Mouse (Mus musculus): ENCODE results near the gene Casq2. TPM values are rescaled to one million over a fixed set of nuclear protein-coding genes. Genes with fewer than 3 reads are reported as not detected.

The Casq2 gene
- polyA plus RNA-seq, 1 experiment from 2014 or later: 1.1 TPM

DNA sequence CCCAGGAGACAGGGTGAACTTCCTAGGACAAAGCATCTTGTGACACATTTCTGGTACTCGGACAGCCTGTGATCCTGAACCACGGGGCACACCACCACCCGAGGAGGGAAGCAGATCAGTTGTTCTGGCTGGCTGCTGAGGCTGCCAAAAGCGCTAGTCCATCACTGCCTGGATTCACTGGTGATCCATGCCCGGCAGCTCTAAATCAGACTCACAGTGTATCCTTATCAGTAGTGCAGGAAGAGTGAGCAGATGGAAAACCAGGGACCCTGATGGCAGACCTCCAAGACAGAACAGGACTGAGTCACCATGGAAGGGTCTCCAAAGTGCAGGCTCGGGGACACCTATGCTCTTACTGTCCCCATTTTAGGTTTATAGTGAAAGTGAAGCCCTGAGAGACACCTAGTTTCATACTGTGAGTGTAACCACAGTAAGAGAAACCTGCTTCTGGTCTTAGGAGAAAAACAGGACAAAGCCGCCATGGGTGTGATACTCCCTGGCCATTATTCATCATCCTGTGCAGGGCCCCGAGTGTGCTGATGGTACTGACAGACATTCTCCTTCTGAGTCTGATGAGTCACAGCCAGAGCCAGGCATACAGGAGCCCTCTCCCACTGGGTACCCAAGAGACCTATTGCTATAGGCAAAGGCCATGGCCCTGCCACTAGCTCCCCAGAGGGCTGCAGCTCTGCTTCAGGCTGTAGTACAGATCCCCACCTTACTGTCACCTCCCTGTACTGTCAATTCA is 88.1 kb downstream of the Casq2 start:
- H3K36me3 ChIP-seq: no peaks in the 10 kb centered on the region
- no peak overlapping the region for H3K4me2 ChIP-seq (replicated peaks)
- H3K9me3 ChIP-seq (replicated peaks): no peaks in the 10 kb centered on the region
- H3K4me3 ChIP-seq: no peak overlapping the region
- no peak for ATAC-seq (ENCODE audit: low FRiP score)
- H3K9ac ChIP-seq: no peak overlapping the region
- H3K4me1 ChIP-seq: peaks cover 6% of the 10 kb centered on the region; the same call in 1 of the 2 replicates
- no peak overlapping the region for H3K27ac ChIP-seq
- H3K27me3 ChIP-seq: no peaks in the 10 kb centered on the region
- WGBS: 82% methylated on average over 8 of the region's 8 CpGs

DNA sequence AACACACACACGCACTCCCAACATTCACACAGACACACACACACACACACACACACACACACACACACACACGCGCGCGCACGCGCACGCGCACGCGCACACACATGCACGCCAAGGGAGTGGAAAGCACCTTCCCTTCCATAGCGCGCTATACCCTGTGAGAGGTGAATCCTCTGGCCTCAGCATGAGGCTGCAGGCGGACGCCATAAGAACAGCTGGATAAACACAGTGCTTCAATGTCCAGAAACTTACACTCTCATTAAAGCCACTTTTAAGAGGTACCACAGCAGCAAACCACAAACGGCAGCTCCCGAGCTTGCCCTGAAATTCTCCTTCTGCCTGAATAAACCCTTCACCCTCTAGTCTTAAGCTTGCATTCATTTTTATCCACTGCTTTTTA is 89.5 kb downstream of the Casq2 start:
- H3K9me3 ChIP-seq (replicated peaks): no peaks in the 10 kb centered on the region
- no peaks in the 10 kb centered on the region for H3K27me3 ChIP-seq
- no peak overlapping the region for H3K4me2 ChIP-seq (replicated peaks)
- no peaks in the 10 kb centered on the region for H3K36me3 ChIP-seq
- no peak overlapping the region for H3K9ac ChIP-seq
- WGBS: 87% methylated on average over 17 of the region's 18 CpGs
- H3K27ac ChIP-seq: no peak overlapping the region
- ATAC-seq (ENCODE audit: low FRiP score): no peak
- no peak overlapping the region for H3K4me3 ChIP-seq
- peaks cover 3% of the 10 kb centered on the region; the same call in 1 of the 2 replicates for H3K4me1 ChIP-seq

DNA sequence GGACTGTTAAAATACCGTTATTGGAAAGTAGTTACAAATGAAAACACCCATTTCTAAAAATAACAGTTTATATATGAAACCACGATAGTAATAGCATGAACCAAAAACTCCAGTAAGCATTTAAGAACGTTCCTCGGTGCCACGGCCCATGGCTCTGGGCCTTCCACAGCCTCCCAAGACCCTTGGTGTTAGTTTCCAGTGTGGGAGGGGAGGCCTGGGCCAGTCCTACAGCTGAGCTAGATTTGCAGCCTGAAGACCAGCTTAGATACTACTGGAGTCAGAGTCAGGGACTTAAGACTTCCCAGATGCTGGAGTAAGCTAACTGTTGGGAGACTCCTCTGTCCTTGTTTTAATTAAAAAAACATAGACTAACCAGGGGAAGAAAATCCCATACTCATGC is 89.9 kb downstream of the Casq2 start:
- Histone ChIP-seq H3K9me3 (replicated peaks) (no peaks in the 10 kb centered on the region), H3K36me3 (0 out of 2 replicates have a peak, but pooled peaks cover under 1% of the 10 kb centered on the region)
- 74% methylated on average over 5 of the region's 5 CpGs for WGBS

DNA sequence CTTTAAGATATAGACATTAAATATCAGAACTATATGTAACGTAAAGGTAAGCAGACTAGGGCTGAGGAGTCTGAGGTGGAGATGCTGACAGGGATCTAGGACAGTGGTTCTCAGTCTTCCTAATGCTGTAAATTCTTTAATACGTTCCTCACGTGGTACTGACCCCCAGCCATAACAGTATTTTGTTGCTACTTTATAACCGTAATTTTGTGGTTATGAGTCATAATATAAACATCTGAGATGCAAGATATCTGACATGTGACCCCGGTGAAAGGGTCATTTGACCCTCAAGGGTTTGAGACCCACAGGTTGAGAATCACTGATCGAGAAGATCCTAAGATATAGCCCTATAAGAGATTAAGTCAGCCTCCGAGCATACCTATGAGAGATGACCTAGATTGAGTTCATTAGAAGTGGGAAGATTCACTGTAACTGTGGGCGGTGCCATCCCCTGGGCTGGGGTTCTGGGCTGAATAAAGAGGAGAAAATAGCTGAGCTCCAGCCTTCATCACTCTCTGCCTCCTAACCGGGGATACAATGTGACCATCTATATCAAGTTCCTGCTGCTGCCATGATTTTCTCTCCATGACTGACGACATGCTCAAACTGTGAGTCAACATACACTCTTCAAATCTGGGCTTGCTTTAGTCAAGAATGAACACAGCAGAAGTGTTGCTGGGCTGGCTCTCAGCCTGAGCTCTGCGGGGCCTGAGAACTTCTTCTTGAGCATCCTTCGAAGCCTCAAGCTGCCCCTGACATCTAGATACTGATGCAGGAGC is 91.8 kb downstream of the Casq2 start:
- 97% methylated on average over 12 of the region's 12 CpGs for WGBS
- no peak for ATAC-seq (ENCODE audit: low FRiP score)
- H3K9ac ChIP-seq: no peak overlapping the region

More for the DNA sequence above, 89.9 kb downstream of the Casq2 start:
- Histone ChIP-seq H3K4me1 (peaks cover 6% of the 10 kb centered on the region; the same call in 1 of the 2 replicates), H3K4me2 (replicated peaks) (no peak overlapping the region), H3K27ac (no peak overlapping the region), H3K27me3 (no peaks in the 10 kb centered on the region), H3K9ac (no peak overlapping the region), H3K4me3 (no peak overlapping the region)
- no peak for ATAC-seq (ENCODE audit: low FRiP score)

DNA sequence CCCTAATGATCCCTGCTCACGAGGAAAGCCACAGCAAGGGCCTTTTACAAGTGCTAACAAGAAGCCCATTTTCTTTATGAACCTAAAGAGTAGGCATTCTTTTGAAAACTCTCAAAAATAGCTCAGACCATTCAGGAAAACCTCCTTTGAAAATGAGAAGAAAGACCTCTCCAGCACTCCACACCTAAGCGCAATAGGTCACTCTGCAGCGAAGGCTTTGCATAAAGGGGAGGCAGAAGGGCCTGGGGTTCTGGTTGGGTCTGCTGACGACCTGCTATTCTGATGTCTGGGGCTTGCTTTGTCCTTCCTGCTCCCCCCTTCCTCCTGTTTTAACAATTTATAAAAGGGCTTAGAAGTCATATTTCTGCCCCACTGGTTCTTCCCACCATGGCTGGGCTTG is 93.7 kb downstream of the Casq2 start:
- no peak for ATAC-seq (ENCODE audit: low FRiP score)
- Histone ChIP-seq H3K4me3 (no peak overlapping the region), H3K36me3 (0 out of 2 replicates have a peak, but pooled peaks cover 3% of the 10 kb centered on the region), H3K27ac (no peak overlapping the region), H3K9ac (no peak overlapping the region), H3K4me2 (replicated peaks) (no peak overlapping the region), H3K4me1 (peaks cover 4% of the 10 kb centered on the region; the same call in 1 of the 2 replicates), H3K27me3 (no peaks in the 10 kb centered on the region), H3K9me3 (replicated peaks) (peaks cover 3% of the 10 kb centered on the region; the same call in 1 of the 2 replicates)
- WGBS: 58% methylated on average over 4 of the region's 4 CpGs

More for the DNA sequence above, 91.8 kb downstream of the Casq2 start:
- Histone ChIP-seq H3K36me3 (0 out of 2 replicates have a peak, but pooled peaks cover 3% of the 10 kb centered on the region), H3K4me2 (replicated peaks) (no peak overlapping the region), H3K27me3 (no peaks in the 10 kb centered on the region), H3K27ac (no peak overlapping the region), H3K9me3 (replicated peaks) (peaks cover 3% of the 10 kb centered on the region; the same call in 1 of the 2 replicates), H3K4me1 (peaks cover 7% of the 10 kb centered on the region; the same call in 1 of the 2 replicates), H3K4me3 (no peak overlapping the region)

DNA sequence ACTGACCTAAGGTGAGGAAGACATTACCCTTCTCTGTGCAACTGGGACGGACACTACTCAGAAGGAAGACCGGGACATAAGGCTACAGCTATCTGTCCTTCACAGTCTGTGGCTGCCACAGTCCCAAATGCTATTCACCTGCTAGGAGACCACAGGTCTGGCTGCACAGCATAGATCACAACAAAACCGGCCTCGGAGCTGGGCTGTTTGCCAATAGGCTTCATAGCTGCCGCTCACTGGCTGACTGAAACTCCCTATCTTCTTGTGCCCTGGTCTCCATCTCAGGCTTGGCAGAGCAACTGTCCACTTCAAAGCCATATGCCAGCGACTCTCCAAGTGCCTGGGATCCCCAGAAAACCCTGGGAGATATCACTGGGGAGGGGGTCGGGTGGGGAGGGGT is 94.5 kb downstream of the Casq2 start:
- Histone ChIP-seq H3K27ac (no peak overlapping the region), H3K4me2 (replicated peaks) (no peak overlapping the region), H3K9me3 (replicated peaks) (peaks cover 3% of the 10 kb centered on the region; the same call in 1 of the 2 replicates), H3K4me1 (0 out of 2 replicates have a peak, but pooled peaks cover 4% of the 10 kb centered on the region), H3K9ac (no peak overlapping the region), H3K36me3 (0 out of 2 replicates have a peak, but pooled peaks cover 3% of the 10 kb centered on the region), H3K4me3 (no peak overlapping the region), H3K27me3 (no peaks in the 10 kb centered on the region)
- WGBS: 82% methylated on average over 7 of the region's 7 CpGs
- no peak for ATAC-seq (ENCODE audit: low FRiP score)

DNA sequence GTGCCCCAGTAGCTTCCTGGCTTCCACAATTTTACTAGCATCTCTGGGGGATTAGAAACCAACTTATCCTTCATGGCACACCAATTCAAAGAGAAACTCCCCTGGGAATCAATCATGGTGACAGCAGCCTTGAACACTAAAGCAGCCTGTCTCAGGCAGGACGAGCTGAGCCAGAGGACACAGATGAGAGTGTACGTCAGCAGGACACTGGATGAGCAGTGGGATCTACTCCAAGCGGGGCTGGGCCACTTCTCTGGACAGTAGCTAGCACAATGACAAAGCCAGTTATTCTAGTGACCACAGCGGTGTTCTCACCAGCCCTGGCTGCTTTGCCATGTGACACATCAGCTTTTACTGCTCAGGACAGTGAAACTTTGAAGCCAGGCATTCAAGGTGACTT is 95.0 kb downstream of the Casq2 start:
- 0 out of 2 replicates have a peak, but pooled peaks cover 6% of the 10 kb centered on the region for H3K36me3 ChIP-seq
- 0 out of 2 replicates have a peak, but pooled peaks cover 4% of the 10 kb centered on the region for H3K4me1 ChIP-seq
- no peak for ATAC-seq (ENCODE audit: low FRiP score)
- WGBS: 69% methylated on average over 4 of the region's 4 CpGs
- H3K27ac ChIP-seq: no peak overlapping the region
- no peak overlapping the region for H3K4me2 ChIP-seq (replicated peaks)
- H3K9ac ChIP-seq: no peak overlapping the region
- H3K9me3 ChIP-seq (replicated peaks): peaks cover 8% of the 10 kb centered on the region; the same call in 1 of the 2 replicates
- H3K4me3 ChIP-seq: no peak overlapping the region
- H3K27me3 ChIP-seq: no peaks in the 10 kb centered on the region

DNA sequence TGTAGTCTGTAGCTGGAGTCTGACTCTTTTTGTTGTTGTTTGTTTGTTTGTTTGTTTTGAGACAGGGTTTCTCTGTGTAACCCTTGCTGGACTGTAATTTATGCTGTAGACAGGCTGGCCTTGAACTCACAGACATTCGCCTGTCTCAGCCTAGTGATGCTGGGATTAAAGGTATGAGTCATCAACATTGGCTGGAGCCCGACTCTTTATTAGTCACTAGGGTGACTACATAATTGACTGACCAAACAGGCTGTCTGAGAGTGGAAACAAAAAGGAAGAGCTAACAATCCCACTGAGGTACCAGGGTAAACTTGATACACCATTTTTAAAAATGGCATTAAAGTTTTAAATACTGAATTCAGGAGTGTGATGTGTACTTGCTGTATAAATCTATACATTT is 96.4 kb downstream of the Casq2 start:
- Histone ChIP-seq H3K4me2 (replicated peaks) (no peak overlapping the region), H3K9ac (no peak overlapping the region), H3K9me3 (replicated peaks) (peaks cover 10% of the 10 kb centered on the region; the same call in 1 of the 2 replicates), H3K27me3 (no peaks in the 10 kb centered on the region), H3K27ac (no peak overlapping the region), H3K4me3 (no peak overlapping the region), H3K4me1 (0 out of 2 replicates have a peak, but pooled peaks cover 4% of the 10 kb centered on the region), H3K36me3 (0 out of 2 replicates have a peak, but pooled peaks cover 9% of the 10 kb centered on the region)
- 86% methylated on average over 2 of the region's 2 CpGs for WGBS
- no peak for ATAC-seq (ENCODE audit: low FRiP score)

DNA sequence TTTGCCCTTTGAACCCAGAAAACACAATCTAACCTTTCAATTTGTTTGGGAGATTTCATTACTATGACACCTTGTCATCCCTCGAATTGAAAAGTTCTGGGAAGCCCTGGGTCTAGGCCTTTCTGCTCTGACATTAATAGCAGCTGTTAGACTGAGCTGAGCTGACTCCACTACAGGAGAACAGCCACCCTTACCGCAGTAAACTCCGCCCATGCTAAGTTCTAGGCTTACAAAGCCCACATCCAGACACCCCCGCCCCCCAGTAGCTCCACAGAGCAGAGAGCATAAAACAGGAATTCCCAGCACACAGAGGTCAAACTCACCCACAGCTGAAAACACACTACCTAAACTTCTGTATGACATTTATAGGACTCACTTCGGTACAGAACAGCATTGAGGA is 98.5 kb downstream of the Casq2 start:
- H3K27ac ChIP-seq: no peak overlapping the region
- WGBS: 70% methylated on average over 5 of the region's 5 CpGs
- H3K4me2 ChIP-seq (replicated peaks): no peak overlapping the region
- no peak overlapping the region for H3K4me3 ChIP-seq
- 0 out of 2 replicates have a peak, but pooled peaks cover 4% of the 10 kb centered on the region for H3K27me3 ChIP-seq
- H3K9me3 ChIP-seq (replicated peaks): peaks cover 10% of the 10 kb centered on the region; the same call in 1 of the 2 replicates
- 0 out of 2 replicates have a peak, but pooled peaks cover 9% of the 10 kb centered on the region for H3K36me3 ChIP-seq
- peaks cover 13% of the 10 kb centered on the region for H3K4me1 ChIP-seq
- no peak for ATAC-seq (ENCODE audit: low FRiP score)
- H3K9ac ChIP-seq: no peak overlapping the region

DNA sequence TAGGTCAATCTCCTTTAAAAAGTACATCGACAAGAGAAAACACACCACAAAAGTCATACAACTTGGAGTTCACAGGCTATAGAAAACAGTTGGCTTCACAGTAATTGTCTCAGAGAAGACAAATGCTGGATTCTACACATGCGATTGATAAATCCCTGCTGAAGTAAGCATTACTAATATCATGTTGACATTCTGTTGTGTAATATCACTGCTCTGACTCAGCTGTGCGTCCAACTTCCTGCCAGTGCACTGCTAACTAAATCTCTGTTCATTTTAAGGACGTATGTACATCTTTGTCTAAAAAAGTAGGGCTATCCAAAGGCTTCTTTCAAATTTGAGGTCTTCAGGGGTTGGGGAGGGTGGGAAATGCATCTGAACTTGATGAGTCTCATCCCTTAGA is 101.2 kb downstream of the Casq2 start:
- Histone ChIP-seq H3K4me3 (no peak overlapping the region), H3K27ac (no peak overlapping the region), H3K9me3 (replicated peaks) (0 out of 2 replicates have a peak, but pooled peaks cover 7% of the 10 kb centered on the region), H3K27me3 (peaks cover 15% of the 10 kb centered on the region), H3K4me2 (replicated peaks) (no peak overlapping the region), H3K36me3 (0 out of 2 replicates have a peak, but pooled peaks cover 6% of the 10 kb centered on the region), H3K4me1 (peaks cover 24% of the 10 kb centered on the region), H3K9ac (no peak overlapping the region)
- 82% methylated on average over 4 of the region's 4 CpGs for WGBS
- no peak for ATAC-seq (ENCODE audit: low FRiP score)

DNA sequence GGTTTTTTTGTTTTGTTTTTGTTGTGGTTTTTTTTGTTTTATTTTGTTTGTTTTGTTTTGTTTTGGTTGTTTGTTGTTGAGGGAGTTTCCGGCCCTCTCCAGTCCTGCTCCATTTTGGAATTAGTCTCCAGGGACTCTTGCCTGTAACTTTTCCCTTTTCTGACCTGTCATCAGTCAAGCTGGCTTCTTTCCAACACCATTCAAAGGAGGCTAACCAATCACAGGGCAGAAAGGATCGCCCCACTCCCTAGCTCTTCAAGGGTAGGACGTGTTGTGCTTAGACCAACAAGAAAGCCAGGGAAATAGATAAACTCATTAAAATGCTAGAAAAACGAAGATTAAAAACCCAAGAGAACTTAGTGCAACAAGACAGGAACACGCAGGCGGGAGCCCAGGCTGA is 102.8 kb downstream of the Casq2 start:
- H3K4me2 ChIP-seq (replicated peaks): peak overlapping the region; percentile 29
- peak; percentile 32; the same call in 1 of the 2 replicates for ATAC-seq (ENCODE audit: low FRiP score)
- 8% methylated on average over 6 of the region's 6 CpGs for WGBS
- no peak overlapping the region for H3K4me3 ChIP-seq
- H3K36me3 ChIP-seq: 0 out of 2 replicates have a peak, but pooled peaks cover 6% of the 10 kb centered on the region
- no peak overlapping the region for H3K9ac ChIP-seq
- H3K4me1 ChIP-seq: peaks cover 39% of the 10 kb centered on the region
- 0 out of 2 replicates have a peak, but pooled peaks cover 7% of the 10 kb centered on the region for H3K9me3 ChIP-seq (replicated peaks)
- peaks cover 18% of the 10 kb centered on the region for H3K27me3 ChIP-seq
- no peak overlapping the region for H3K27ac ChIP-seq

DNA sequence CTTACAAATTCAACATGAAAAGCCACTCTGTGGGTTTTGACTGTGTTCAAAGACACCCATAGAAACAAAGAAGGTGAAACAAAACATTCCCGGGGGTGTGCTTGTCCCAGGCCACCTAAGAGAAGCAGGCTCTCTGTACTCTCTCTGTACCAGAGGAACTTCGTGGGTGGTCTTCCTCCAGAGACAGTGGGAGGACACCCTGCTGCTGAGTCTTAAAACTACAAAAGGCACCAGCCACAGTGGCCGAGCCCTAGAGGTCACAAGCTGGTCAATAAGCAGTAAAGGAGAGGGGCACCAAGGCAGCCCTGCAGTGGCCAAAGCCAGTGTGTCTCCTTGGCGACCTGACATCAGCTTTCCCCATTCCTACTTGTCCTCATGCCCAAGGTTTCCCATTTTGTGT is 103.8 kb downstream of the Casq2 start:
- peaks cover 49% of the 10 kb centered on the region for H3K4me1 ChIP-seq
- H3K36me3 ChIP-seq: 0 out of 2 replicates have a peak, but pooled peaks cover 6% of the 10 kb centered on the region
- H3K27ac ChIP-seq: no peak overlapping the region
- no peak overlapping the region for H3K9ac ChIP-seq
- H3K27me3 ChIP-seq: peaks cover 18% of the 10 kb centered on the region
- no peak for ATAC-seq (ENCODE audit: low FRiP score)
- H3K4me2 ChIP-seq (replicated peaks): no peak overlapping the region
- H3K4me3 ChIP-seq: no peak overlapping the region
- 3% methylated on average over 4 of the region's 4 CpGs for WGBS
- 0 out of 2 replicates have a peak, but pooled peaks cover 7% of the 10 kb centered on the region for H3K9me3 ChIP-seq (replicated peaks)
